Comparison of ENCODE assay signal across 26 mouse cellular contexts in genomic region chr2:140911463-140911862, GRCm38 (mm10).
"Had no signal": no experiment of that assay in that cellular context is flagged by ENCODE, and none has a peak within 500 bp of the region (broad histone marks: within the 10 kb centered on the region; RNA-seq: fewer than 3 reads in every experiment).

No protein-coding gene starts in this region.

- H3K4me2 ChIP-seq: heart, embryonic 11.5 days; heart, embryonic 13.5 days; heart, embryonic 15.5 days; hindbrain, embryonic 13.5 days; hindbrain, embryonic 15.5 days; limb, embryonic 13.5 days; limb, embryonic 15.5 days; liver, embryonic 12.5 days had no signal

- H3K27ac ChIP-seq: gastrocnemius, adult 2 months; heart, adult 2 months; heart, embryonic 13.5 days; heart, embryonic 15.5 days; hindbrain, embryonic 13.5 days; hindbrain, embryonic 15.5 days; hindbrain, postnatal 0 days; kidney, postnatal 0 days; limb, embryonic 13.5 days; limb, embryonic 15.5 days; liver, embryonic 12.5 days; liver, embryonic 14.5 days had no signal

- H3K9me3 ChIP-seq: heart, embryonic 13.5 days; heart, embryonic 15.5 days; hindbrain, embryonic 13.5 days; hindbrain, embryonic 15.5 days; limb, embryonic 13.5 days; limb, embryonic 15.5 days; liver, embryonic 12.5 days had no signal

- DNase-seq: gastrocnemius, adult 2 months; gastrocnemius, postnatal 10 days; gastrocnemius, postnatal 25 days; heart, adult 11 months; heart, adult 2 months; heart, postnatal 14 days; heart, postnatal 36 days; kidney, adult 11 months; kidney, adult 2 months; kidney, postnatal 14 days; kidney, postnatal 36 days; layer of hippocampus, adult 9-11 months; layer of hippocampus, postnatal 36 days; left cerebral cortex, postnatal 4 days had no signal

- H3K4me3 ChIP-seq: gastrocnemius, adult 2 months; heart, adult 2 months; heart, embryonic 13.5 days; heart, embryonic 15.5 days; hindbrain, embryonic 13.5 days; hindbrain, embryonic 15.5 days; limb, embryonic 13.5 days; limb, embryonic 15.5 days; liver, embryonic 12.5 days had no signal

- H3K36me3 ChIP-seq: heart, embryonic 13.5 days; heart, embryonic 15.5 days; hindbrain, embryonic 13.5 days; hindbrain, embryonic 15.5 days; limb, embryonic 13.5 days; limb, embryonic 15.5 days; liver, embryonic 12.5 days had no signal

- ATAC-seq: hindbrain, postnatal 0 days; intestine, embryonic 16.5 days; liver, embryonic 12.5 days had no signal

- H3K27me3 ChIP-seq: heart, embryonic 13.5 days; heart, embryonic 15.5 days; hindbrain, embryonic 13.5 days; hindbrain, embryonic 15.5 days; limb, embryonic 13.5 days; limb, embryonic 15.5 days; liver, embryonic 12.5 days had no signal

- H3K4me1 ChIP-seq: heart, embryonic 13.5 days; heart, embryonic 15.5 days; hindbrain, embryonic 13.5 days; hindbrain, embryonic 15.5 days; limb, embryonic 15.5 days; liver, embryonic 12.5 days had no signal

- H3K9ac ChIP-seq: heart, embryonic 13.5 days; heart, embryonic 15.5 days; hindbrain, embryonic 13.5 days; hindbrain, embryonic 15.5 days; limb, embryonic 13.5 days; limb, embryonic 15.5 days; liver, embryonic 12.5 days; liver, embryonic 14.5 days had no signal
